Mouse (Mus musculus): ENCODE measurements at regions not wholly inside any gene's neighbourhood (a gene's known extent, or its start where the extent isn't known, plus 50 kb on each side); places are given as distances from the start of the nearest gene placed in this dataset.

DNA sequence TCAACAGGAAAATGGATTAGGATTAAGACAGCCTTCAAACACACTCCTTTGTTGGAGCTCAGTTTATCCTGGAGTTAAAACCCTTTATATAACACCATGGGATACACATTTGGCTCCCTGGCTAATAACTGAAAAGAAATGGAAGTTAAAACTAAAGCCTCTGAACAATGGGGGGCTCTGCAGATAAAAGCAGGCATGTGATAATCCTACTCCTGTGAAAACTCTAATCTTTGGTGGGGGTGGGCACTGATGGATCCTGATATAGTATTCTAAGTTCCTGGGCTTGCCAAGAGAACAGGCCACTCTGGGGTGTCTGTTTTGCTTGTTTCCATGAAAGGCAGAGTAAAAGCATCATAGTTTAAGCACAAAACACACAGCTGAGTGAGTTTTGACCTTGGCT lies 388.5 kb upstream of the Ghitm start:
- TF ChIP-seq CTCF (IDR thresholded peaks at IDR 0.05; ENCODE audit: borderline replicate concordance, extremely low read depth, insufficient read depth, insufficient read length) (no peak), POLR2A (IDR thresholded peaks at IDR 0.05; ENCODE audit: borderline replicate concordance, extremely low read depth, insufficient read depth, insufficient read length, poor library complexity, severe bottlenecking) (no peak)

All from brain, embryonic 14.5 days (tissue).